Mouse (Mus musculus): Measurements from ENCODE around the gene Btbd35f11. TPM values are rescaled to one million over a fixed set of nuclear protein-coding genes. Genes with fewer than 3 reads are reported as not detected.
"Not testable (repeated sequence)": the region's sequence is repeated elsewhere in the genome, so short reads cannot be mapped to it uniquely, and the experiment has no call there.

Gene Btbd35f11
- polyA plus RNA-seq (2012; rRNA removed): not detected in 2 replicates

- DNase-seq (ENCODE audit: low spot score): not testable (repeated sequence)
Measured at GRCm38 (mm10) chrX:3443590-3443989, at the start of gene Btbd35f11. TSS of gene Btbd35f11 (minus strand) at chrX:3443690.

- peak; percentile 21 for DNase-seq (ENCODE audit: low spot score)
Measured at GRCm38 (mm10) chrX:3409946-3410345, 33.5 kb downstream of the Btbd35f11 start.

Other genes starting within 250 kb of the Btbd35f11 start
- not detected in 2 replicates for gene Btbd35f24, start 247.9 kb downstream of the Btbd35f11 start, polyA plus RNA-seq (2012; rRNA removed)

Data from urinary bladder, adult 2 months (tissue).